Mouse (Mus musculus) layer of hippocampus, postnatal 10 days (tissue): Measurements from ENCODE around the gene Efnb1. TPM values are rescaled to one million over a fixed set of nuclear protein-coding genes. Genes with fewer than 3 reads are reported as not detected.

Experiments
- DNase-seq, 2 experiments: peaks; one replicate each; pipeline ENCODE4 v3.0.0; 2021; ENCODE audit warnings: low spot score in 2 of 2
- total RNA-seq, 2 experiments: library from RNA; stranded (reverse); gene quantifications; 2 replicates each; pipeline ENCODE4 v1.2.3; 2021

Gene Efnb1
- total RNA-seq, 2 experiments from 2014 or later = 11.1 to 13.8 TPM

- no peak for DNase-seq
These were observed 16.8 kb downstream of the Efnb1 start for GRCm38 (mm10) chrX:99152566-99153265.

- DNase-seq = no peak
These were observed 17.3 kb downstream of the Efnb1 start for GRCm38 (mm10) chrX:99153266-99153646.

- no peak for DNase-seq
These were observed 18.4 kb downstream of the Efnb1 start for GRCm38 (mm10) chrX:99154358-99154757.

- DNase-seq = no peak
These were observed 23.1 kb downstream of the Efnb1 start for GRCm38 (mm10) chrX:99159020-99159419.

GRCm38 (mm10) chrX:99164111-99164510, 28.2 kb downstream of the Efnb1 start:
- DNase-seq = no peak

- DNase-seq = no peak
These were observed 29.0 kb downstream of the Efnb1 start for GRCm38 (mm10) chrX:99164855-99165368.

- DNase-seq = no peak
These were observed 31.1 kb downstream of the Efnb1 start for GRCm38 (mm10) chrX:99167014-99167413.

GRCm38 (mm10) chrX:99167550-99167949, 31.6 kb downstream of the Efnb1 start:
- no peak for DNase-seq

GRCm38 (mm10) chrX:99172301-99172700, 36.4 kb downstream of the Efnb1 start:
- no peak for DNase-seq

GRCm38 (mm10) chrX:99185081-99185596, 49.2 kb downstream of the Efnb1 start:
- DNase-seq = no peak

GRCm38 (mm10) chrX:99186497-99187435, 50.8 kb downstream of the Efnb1 start:
- no peak for DNase-seq

- no peak for DNase-seq
These were observed 55.6 kb downstream of the Efnb1 start for GRCm38 (mm10) chrX:99191441-99192087.

GRCm38 (mm10) chrX:99196910-99197309, 61.0 kb downstream of the Efnb1 start:
- DNase-seq = no peak

GRCm38 (mm10) chrX:99198532-99198931, 62.6 kb downstream of the Efnb1 start:
- no peak for DNase-seq

Other genes with a start within 250 kb of the Efnb1 start
- gene Ophn1, start 245.1 kb upstream of the Efnb1 start, total RNA-seq = 10 to 100 TPM; 38.1 to 40.3 TPM
- gene Yipf6, start 199.8 kb upstream of the Efnb1 start, total RNA-seq = 10 to 100 TPM; 35.9 to 37.2 TPM
- gene Stard8, start 132.9 kb upstream of the Efnb1 start, total RNA-seq = 1 to 10 TPM; 8.6 to 8.9 TPM